Mouse (Mus musculus) stomach, postnatal 0 days (tissue): ENCODE measurements at regions not wholly inside any gene's neighbourhood (a gene's known extent, or its start where the extent isn't known, plus 50 kb on each side); places are given as distances from the start of the nearest gene placed in this dataset.

Experiments used
- CTCF ChIP-seq: IDR thresholded peaks from 2 replicates; pipeline ENCODE4 v1.5.1; 2016; ENCODE audit warnings: antibody characterized with exemption, low read depth, mild to moderate bottlenecking, moderate library complexity
- EP300 ChIP-seq: optimal IDR thresholded peaks from 2 replicates; pipeline ENCODE3; 2016; ENCODE audit warnings: antibody characterized with exemption

DNA sequence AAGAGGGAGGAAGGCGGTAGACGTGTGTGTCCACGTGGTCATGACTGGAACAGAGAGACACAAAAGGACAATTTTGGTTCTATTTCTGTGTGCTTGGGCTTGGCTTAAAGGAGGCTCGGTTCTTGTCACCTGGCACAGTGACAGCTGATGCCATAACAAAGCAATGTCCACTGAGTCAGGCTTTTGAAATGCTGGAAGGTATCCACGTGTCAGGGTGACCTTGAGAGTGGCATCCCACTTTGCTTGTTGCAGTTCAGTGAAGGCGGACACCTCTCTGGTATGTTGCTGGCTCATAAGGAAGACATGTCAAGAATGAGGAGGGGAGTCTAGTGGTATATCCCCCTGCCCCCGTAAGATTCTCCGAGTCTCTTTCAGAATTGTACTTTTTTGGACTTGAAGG is 192.6 kb upstream of the Ddhd1 start:
- no peak for TF ChIP-seq CTCF
- TF ChIP-seq EP300: no peak
